Mouse (Mus musculus) heart, adult 2 months (tissue): ENCODE results near the gene Tcf7l2. TPM values are rescaled to one million over a fixed set of nuclear protein-coding genes. Genes with fewer than 3 reads are reported as not detected.

Experiments used
- DNase-seq, 2 experiments: peaks; one replicate each; pipeline ENCODE4 v3.0.0; 2021
- H3K27ac ChIP-seq: fragments of 200-600 bp; 2 replicates; pipeline ENCODE4 v1.8.1; 2022
- H3K27me3 ChIP-seq: fragments of 200-500 bp; 2 replicates; pipeline ENCODE4 v1.6.1; 2012; ENCODE audit warnings: mild to moderate bottlenecking, low read length, inconsistent platforms, mixed read lengths; ENCODE audit not compliant: control insufficient read depth, insufficient read depth
- H3K36me3 ChIP-seq: fragments of 200-500 bp; 2 replicates; pipeline ENCODE4 v1.6.1; 2012; ENCODE audit warnings: low read length, inconsistent platforms; ENCODE audit not compliant: control insufficient read depth, insufficient read depth
- H3K4me1 ChIP-seq: fragments of 200-500 bp; 2 replicates; pipeline ENCODE4 v1.6.1; 2011; ENCODE audit warnings: low read length; ENCODE audit not compliant: control insufficient read depth, insufficient read depth
- H3K4me3 ChIP-seq: fragments of 200-600 bp; 2 replicates; pipeline ENCODE4 v1.8.1; 2022
- H3K79me2 ChIP-seq: fragments of 200-500 bp; replicated peaks from 2 replicates; pipeline ENCODE4 v1.6.1; 2012; ENCODE audit warnings: mild to moderate bottlenecking, inconsistent platforms, low read length, moderate library complexity, mixed read lengths; ENCODE audit not compliant: control insufficient read depth, insufficient read depth
- H3K9ac ChIP-seq: fragments of 200-500 bp; 2 replicates; pipeline ENCODE4 v1.6.1; 2012; ENCODE audit warnings: low read depth, mild to moderate bottlenecking, control low read depth, inconsistent platforms, low read length, mixed read lengths
- CTCF ChIP-seq: fragments of 200-600 bp; IDR thresholded peaks from 2 replicates; pipeline ENCODE4 v1.8.1; 2022; ENCODE audit warnings: antibody characterized with exemption, mild to moderate bottlenecking, moderate library complexity
- EP300 ChIP-seq: fragments of 200-500 bp; IDR thresholded peaks from 2 replicates; pipeline ENCODE4 v1.6.1; 2011; ENCODE audit warnings: low read depth, low read length, control low read depth; ENCODE audit not compliant: insufficient read depth
- POLR2A ChIP-seq: fragments of 200-500 bp; IDR thresholded peaks from 2 replicates; pipeline ENCODE4 v1.6.1; 2011; ENCODE audit warnings: mild to moderate bottlenecking, low read depth, low read length, control low read depth; ENCODE audit not compliant: insufficient read depth
- WGBS: fragments of 180-500 bp; shearing (Covaris S2); methylation state at CpG from one replicate; pipeline ENCODE4 v1.1.7; 2018; 5-methylcytosine and 5-hydroxymethylcytosine counted together
- intact Hi-C: fragments of 180-260 bp; cut with DNase I; formaldehyde crosslinking; loops from one replicate; pipeline ENCODE4 v1.15.1; 2025
- polyA plus RNA-seq: library from polyadenylated mRNA; depleted of rRNA; stranded (reverse); fragments of >200 nt; gene quantifications from 2 replicates; pipeline ENCODE4 v1.2.3, GENCODE M21; 2012
- total RNA-seq, 2 experiments: library from RNA; stranded (reverse); gene quantifications; 2 replicates each; pipeline ENCODE4 v1.2.3; 2021

Gene Tcf7l2
- total and polyA plus RNA-seq, 3 experiments = 11.1 to 14.4 (median 13.9) TPM

DNA sequence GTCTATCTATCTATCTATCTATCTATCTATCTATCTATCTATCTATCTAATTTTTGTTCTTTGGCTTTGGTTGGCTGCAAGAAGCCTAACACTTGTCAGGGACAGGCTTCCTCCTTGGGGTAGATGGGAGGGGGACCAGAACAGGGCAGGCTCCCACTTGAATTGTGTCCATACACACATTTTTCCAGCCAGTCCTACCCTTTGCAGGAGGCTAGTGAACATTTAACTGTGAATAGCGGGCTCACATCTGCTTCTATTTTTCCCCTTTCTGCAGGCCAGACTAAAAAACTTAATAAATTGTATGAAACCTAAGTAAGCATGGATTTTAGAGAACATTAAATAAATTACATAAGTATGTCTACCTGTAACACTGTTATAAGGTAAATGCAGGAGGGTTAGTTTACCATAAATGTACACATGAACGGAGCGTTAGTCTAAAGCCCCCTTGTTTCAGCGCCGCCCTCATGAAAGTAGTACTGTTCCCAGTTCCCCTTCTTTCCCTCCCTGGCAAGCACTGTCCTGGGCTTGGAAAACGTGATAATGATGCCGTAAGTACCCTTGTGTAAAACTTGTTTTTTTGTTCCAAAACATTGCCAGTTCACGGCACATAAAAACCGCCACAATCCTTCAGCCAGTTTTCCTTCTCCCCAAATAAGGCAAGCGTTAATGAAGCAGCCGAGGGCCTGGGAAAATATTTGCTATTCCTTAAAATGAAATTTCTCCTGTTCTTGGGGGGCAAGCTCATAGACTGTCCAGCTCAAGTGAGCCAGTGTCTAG, 101.7 kb downstream of the Tcf7l2 start:
- 85% methylated on average over 11 of the region's 11 CpGs for WGBS
- Histone ChIP-seq H3K4me1 (peaks cover 12% of the 10 kb centered on the region), H3K27me3 (no peaks in the 10 kb centered on the region), H3K9ac (no peak overlapping the region), H3K36me3 (peaks cover 8% of the 10 kb centered on the region; the same call in 1 of the 2 replicates), H3K27ac (no peak overlapping the region), H3K79me2 (no peaks in the 10 kb centered on the region; the same call in 1 of the 2 replicates), H3K4me3 (no peak overlapping the region)
- intact Hi-C loops = no loop called here
- TF ChIP-seq POLR2A = no peak
- TF ChIP-seq CTCF = no peak
- DNase-seq = no peak

DNA sequence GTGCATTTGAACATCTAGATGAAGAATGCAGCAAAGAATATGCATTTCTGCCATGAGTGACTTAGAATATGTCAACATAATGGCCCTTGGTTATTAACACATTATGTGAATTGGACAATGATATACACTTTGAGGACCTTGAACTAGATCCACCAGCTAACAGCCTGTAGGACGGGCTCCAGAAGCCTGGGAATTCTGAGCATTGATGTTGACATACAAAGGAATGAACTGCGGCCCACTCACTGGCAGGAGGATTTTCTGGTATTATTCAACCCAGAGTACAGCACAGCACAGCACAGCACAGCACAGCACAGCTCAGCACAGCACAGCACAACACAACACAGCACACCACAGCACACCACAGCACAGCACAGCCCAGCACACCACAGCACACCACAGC, 104.1 kb downstream of the Tcf7l2 start:
- no peak overlapping the region for H3K9ac ChIP-seq
- H3K4me1 ChIP-seq = peaks cover 1% of the 10 kb centered on the region
- no peak overlapping the region for H3K27ac ChIP-seq
- intact Hi-C loops = no loop called here
- H3K27me3 ChIP-seq = no peaks in the 10 kb centered on the region
- H3K79me2 ChIP-seq = no peaks in the 10 kb centered on the region
- H3K36me3 ChIP-seq = peaks cover 1% of the 10 kb centered on the region; the same call in 1 of the 2 replicates
- WGBS = 91% methylated on average over 2 of the region's 2 CpGs
- no peak for TF ChIP-seq CTCF
- no peak for TF ChIP-seq POLR2A
- no peak for TF ChIP-seq EP300
- no peak for DNase-seq
- no peak overlapping the region for H3K4me3 ChIP-seq

DNA sequence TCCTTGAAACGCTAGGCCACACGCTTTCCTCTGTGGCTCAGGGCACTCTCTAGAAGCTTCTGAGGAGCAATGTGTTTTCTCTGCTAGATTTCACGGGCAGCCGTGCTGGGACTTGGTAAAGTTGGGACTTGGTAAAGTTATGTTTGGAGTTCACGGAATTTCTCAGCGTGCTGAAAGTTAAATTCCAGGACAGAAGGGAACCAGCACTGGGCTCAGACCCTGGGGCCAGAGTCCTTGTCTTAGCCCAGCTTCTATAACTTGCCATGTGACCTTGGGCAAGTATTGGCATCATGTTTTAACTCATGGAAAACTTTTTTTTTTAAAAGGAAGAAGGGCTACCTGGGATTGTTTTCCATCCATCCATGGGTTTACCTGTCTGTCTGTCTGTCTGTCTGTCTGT, 104.6 kb downstream of the Tcf7l2 start:
- peaks cover 1% of the 10 kb centered on the region for H3K4me1 ChIP-seq
- no peak overlapping the region for H3K9ac ChIP-seq
- intact Hi-C loops = no loop called here
- H3K27me3 ChIP-seq = no peaks in the 10 kb centered on the region
- no peak for DNase-seq
- TF ChIP-seq POLR2A (no peak), CTCF (no peak), EP300 (no peak)
- H3K27ac ChIP-seq = no peak overlapping the region
- no peaks in the 10 kb centered on the region for H3K36me3 ChIP-seq
- H3K79me2 ChIP-seq = no peaks in the 10 kb centered on the region
- H3K4me3 ChIP-seq = no peak overlapping the region
- 85% methylated on average over 6 of the region's 6 CpGs for WGBS

DNA sequence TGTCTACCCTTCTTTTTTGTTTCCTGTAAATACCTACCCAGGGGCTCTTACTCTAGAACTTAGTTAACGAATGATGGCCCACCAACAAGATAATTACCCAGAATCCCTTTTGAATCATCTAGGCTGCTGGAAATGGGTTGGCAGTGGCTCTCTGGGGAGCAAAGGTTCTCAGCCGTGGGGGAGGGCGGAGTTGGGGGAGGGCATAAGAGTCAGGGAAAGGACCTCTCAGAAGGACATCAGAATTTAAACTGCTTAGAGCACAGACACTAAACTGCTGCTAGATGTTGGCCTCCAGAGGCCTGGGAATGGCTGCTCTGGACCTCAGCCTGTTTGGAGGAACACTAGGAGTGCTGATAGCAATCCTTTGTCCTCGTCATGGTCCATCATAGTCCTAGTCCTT, 105.4 kb downstream of the Tcf7l2 start:
- Histone ChIP-seq H3K4me1 (peaks cover 6% of the 10 kb centered on the region), H3K27me3 (no peaks in the 10 kb centered on the region), H3K79me2 (no peaks in the 10 kb centered on the region), H3K4me3 (no peak overlapping the region), H3K27ac (no peak overlapping the region), H3K9ac (no peak overlapping the region), H3K36me3 (no peaks in the 10 kb centered on the region)
- TF ChIP-seq POLR2A = no peak
- no peak for TF ChIP-seq EP300
- no peak for TF ChIP-seq CTCF
- no peak for DNase-seq
- intact Hi-C loops = no loop called here
- WGBS = 54% methylated on average over 4 of the region's 4 CpGs

DNA sequence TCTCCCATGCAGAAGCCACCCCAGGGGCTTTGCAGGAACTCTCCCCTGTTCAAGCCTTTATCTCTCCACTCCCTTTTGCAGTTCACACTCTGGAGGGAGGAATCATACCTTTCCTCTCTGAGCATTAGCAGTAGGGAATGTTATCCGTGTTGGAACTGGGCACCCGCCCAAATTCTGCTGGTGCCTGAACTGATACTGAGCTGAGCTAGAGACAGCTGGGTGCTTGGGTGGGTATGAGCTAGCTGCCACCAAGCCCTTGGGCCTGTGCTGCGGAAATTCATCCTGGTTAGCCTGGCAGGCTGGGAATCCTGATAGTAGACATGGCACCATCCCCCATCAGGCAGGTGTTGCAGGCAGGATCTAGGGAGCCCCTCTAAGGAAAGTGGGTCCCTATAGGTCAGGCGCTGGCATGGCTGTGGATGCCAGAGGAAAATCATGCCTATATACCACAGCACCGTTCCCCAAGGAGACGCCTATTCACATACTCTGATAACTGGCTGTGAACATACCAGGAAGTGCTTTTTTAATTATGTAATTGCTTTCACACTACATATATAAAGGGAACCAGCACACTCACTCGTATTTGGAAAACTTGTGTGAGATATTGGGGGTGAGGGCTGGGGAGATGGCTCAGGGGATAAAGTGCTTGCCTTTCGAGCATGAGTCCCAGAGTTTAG, 108.9 kb downstream of the Tcf7l2 start:
- Histone ChIP-seq H3K27me3 (no peaks in the 10 kb centered on the region), H3K4me1 (peaks cover 11% of the 10 kb centered on the region), H3K4me3 (no peak overlapping the region), H3K9ac (no peak overlapping the region), H3K79me2 (no peaks in the 10 kb centered on the region), H3K36me3 (no peaks in the 10 kb centered on the region), H3K27ac (no peak overlapping the region)
- TF ChIP-seq POLR2A = no peak
- TF ChIP-seq CTCF = no peak
- TF ChIP-seq EP300 = 0 out of 2 replicates have a peak, but pooled peaks have one; percentile 8
- intact Hi-C loops = no loop called here
- peak in 1 of 2 experiments; percentile 52 for DNase-seq
- 48% methylated on average over 8 of the region's 8 CpGs for WGBS
